Mouse (Mus musculus): ENCODE measurements around the gene Esrrb. TPM values are rescaled to one million over a fixed set of nuclear protein-coding genes. Genes with fewer than 3 reads are reported as not detected.

The Esrrb gene
- polyA plus RNA-seq, 1 experiment: 149 TPM

DNA sequence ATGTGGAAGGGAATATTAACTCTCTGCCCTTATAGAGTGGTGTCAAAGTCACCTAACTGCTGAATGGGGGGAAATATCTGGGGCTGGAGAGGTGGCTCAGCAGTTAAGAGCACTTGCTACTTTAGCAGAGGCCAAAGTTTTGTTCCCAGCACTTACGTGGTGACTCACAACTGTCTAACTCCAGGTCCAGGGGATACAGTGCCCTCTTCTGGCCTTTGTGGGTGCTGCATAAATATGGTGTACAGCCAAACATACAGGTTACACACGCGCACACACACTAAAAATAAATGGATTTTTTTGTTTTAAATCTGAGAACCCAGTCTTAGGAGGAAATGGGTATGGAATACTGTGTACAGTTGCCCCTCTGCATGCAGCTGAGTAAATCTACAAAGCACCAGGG, 24.7 kb upstream of the Esrrb start:
- no peaks in the 10 kb centered on the region for H3K9me3 ChIP-seq (replicated peaks; ENCODE audit: control insufficient read depth, insufficient read depth, low read length, poor library complexity, severe bottlenecking)
- H3K27me3 ChIP-seq (ENCODE audit: control insufficient read depth, insufficient read depth, low read length, poor library complexity, severe bottlenecking): no peaks in the 10 kb centered on the region
- H3K27ac ChIP-seq (ENCODE audit: insufficient read depth, low read length): no peak overlapping the region
- no peaks in the 10 kb centered on the region for H3K4me1 ChIP-seq (ENCODE audit: control insufficient read depth, insufficient read depth, low read length)
- no peak overlapping the region for H3K9ac ChIP-seq (ENCODE audit: low read depth, poor library complexity, severe bottlenecking)
- TF ChIP-seq POLR2A (IDR thresholded peaks at IDR 0.05; ENCODE audit: insufficient read depth, low read length) (no peak), CTCF (IDR thresholded peaks at IDR 0.05; ENCODE audit: low read depth, low read length) (peak; percentile 20)
- H3K4me3 ChIP-seq (ENCODE audit: low read depth, low read length): no peak overlapping the region
- H3K36me3 ChIP-seq (ENCODE audit: control insufficient read depth, insufficient read depth, low read length, poor library complexity, severe bottlenecking): no peaks in the 10 kb centered on the region

DNA sequence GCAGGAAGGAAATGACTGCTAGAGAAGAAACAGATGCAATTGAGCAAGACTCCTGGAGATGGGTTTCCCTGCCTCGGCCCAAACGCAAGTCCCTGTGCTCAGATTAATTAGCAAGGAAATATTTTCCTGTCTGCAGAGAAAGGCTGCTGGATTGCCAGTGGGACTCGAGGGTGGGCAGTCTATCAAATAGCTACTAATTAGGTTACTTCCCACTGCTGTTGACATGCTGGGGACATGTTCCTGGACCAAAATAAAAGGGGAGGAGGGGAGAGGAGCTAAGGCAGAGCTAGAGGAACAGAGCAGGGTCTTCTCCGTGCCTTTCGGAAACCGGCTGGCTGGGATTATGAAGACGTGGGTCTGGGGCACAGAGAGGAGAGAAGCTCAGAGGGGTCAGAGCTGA, 24.0 kb upstream of the Esrrb start:
- TF ChIP-seq CTCF (IDR thresholded peaks at IDR 0.05; ENCODE audit: low read depth, low read length) (no peak), POLR2A (IDR thresholded peaks at IDR 0.05; ENCODE audit: insufficient read depth, low read length) (no peak), EP300 (IDR thresholded peaks at IDR 0.05; ENCODE audit: insufficient read depth, low read depth, low read length) (no peak)
- no peak overlapping the region for H3K27ac ChIP-seq (ENCODE audit: insufficient read depth, low read length)

DNA sequence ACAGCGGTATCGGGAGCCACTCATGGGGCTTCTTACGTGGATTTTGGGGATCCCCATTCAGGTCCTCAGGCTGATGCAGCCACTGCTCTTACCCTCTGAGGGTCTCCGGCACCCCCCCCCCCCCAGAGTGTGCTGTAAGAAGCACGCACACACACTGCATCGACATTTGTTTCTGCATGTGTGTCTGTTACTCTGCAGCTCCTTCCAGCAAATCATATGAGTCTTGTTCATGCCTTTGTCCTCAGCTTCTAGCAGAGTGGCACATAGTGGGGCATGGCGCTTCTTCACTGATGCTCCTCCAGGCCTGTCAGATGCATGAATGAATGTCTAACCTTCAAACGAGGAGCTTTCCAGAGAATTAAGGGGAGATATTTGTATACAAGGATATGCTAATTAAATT, 11.4 kb upstream of the Esrrb start:
- no peak for TF ChIP-seq POLR2A (IDR thresholded peaks at IDR 0.05; ENCODE audit: insufficient read depth, low read length)
- no peak for TF ChIP-seq EP300 (IDR thresholded peaks at IDR 0.05; ENCODE audit: insufficient read depth, low read depth, low read length)
- no peaks in the 10 kb centered on the region for H3K9me3 ChIP-seq (replicated peaks; ENCODE audit: control insufficient read depth, insufficient read depth, low read length, poor library complexity, severe bottlenecking)

More for the DNA sequence above, 24.0 kb upstream of the Esrrb start:
- Histone ChIP-seq H3K4me3 (ENCODE audit: low read depth, low read length) (no peak overlapping the region), H3K4me1 (ENCODE audit: control insufficient read depth, insufficient read depth, low read length) (no peaks in the 10 kb centered on the region), H3K27me3 (ENCODE audit: control insufficient read depth, insufficient read depth, low read length, poor library complexity, severe bottlenecking) (no peaks in the 10 kb centered on the region), H3K36me3 (ENCODE audit: control insufficient read depth, insufficient read depth, low read length, poor library complexity, severe bottlenecking) (no peaks in the 10 kb centered on the region), H3K9ac (ENCODE audit: low read depth, poor library complexity, severe bottlenecking) (no peak overlapping the region), H3K9me3 (replicated peaks; ENCODE audit: control insufficient read depth, insufficient read depth, low read length, poor library complexity, severe bottlenecking) (no peaks in the 10 kb centered on the region)

DNA sequence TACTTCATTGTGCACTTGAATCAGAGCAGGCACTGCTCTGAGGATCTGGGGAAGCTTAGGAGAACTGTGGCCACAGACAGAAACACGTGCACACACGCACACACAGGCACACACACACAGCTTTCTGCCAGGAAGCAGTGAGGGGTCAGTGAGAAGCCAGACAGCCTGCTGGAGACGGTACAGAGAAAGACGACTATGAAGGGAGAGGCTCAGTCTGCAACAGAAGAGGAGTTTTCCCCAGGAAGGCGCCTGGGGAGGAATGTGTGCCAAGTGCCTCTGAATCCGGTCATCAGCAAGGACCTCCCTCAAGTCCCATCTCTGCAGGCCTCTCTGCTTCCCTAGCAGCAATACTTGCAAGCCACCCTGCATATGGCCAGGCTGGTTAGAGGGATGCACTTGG, 1.5 kb upstream of the Esrrb start:
- H3K36me3 ChIP-seq (ENCODE audit: control insufficient read depth, insufficient read depth, low read length, poor library complexity, severe bottlenecking): no peaks in the 10 kb centered on the region
- H3K4me3 ChIP-seq (ENCODE audit: low read depth, low read length): no peak overlapping the region
- H3K27me3 ChIP-seq (ENCODE audit: control insufficient read depth, insufficient read depth, low read length, poor library complexity, severe bottlenecking): no peaks in the 10 kb centered on the region
- H3K9ac ChIP-seq (ENCODE audit: low read depth, poor library complexity, severe bottlenecking): no peak overlapping the region
- H3K27ac ChIP-seq (ENCODE audit: insufficient read depth, low read length): no peak overlapping the region
- TF ChIP-seq EP300 (IDR thresholded peaks at IDR 0.05; ENCODE audit: insufficient read depth, low read depth, low read length) (no peak), CTCF (IDR thresholded peaks at IDR 0.05; ENCODE audit: low read depth, low read length) (no peak), POLR2A (IDR thresholded peaks at IDR 0.05; ENCODE audit: insufficient read depth, low read length) (no peak)
- no peaks in the 10 kb centered on the region for H3K9me3 ChIP-seq (replicated peaks; ENCODE audit: control insufficient read depth, insufficient read depth, low read length, poor library complexity, severe bottlenecking)
- H3K4me1 ChIP-seq (ENCODE audit: control insufficient read depth, insufficient read depth, low read length): no peaks in the 10 kb centered on the region

More for the DNA sequence above, 11.4 kb upstream of the Esrrb start:
- Histone ChIP-seq H3K27ac (ENCODE audit: insufficient read depth, low read length) (no peak overlapping the region), H3K27me3 (ENCODE audit: control insufficient read depth, insufficient read depth, low read length, poor library complexity, severe bottlenecking) (no peaks in the 10 kb centered on the region), H3K4me3 (ENCODE audit: low read depth, low read length) (no peak overlapping the region), H3K9ac (ENCODE audit: low read depth, poor library complexity, severe bottlenecking) (no peak overlapping the region), H3K4me1 (ENCODE audit: control insufficient read depth, insufficient read depth, low read length) (no peaks in the 10 kb centered on the region), H3K36me3 (ENCODE audit: control insufficient read depth, insufficient read depth, low read length, poor library complexity, severe bottlenecking) (no peaks in the 10 kb centered on the region)

DNA sequence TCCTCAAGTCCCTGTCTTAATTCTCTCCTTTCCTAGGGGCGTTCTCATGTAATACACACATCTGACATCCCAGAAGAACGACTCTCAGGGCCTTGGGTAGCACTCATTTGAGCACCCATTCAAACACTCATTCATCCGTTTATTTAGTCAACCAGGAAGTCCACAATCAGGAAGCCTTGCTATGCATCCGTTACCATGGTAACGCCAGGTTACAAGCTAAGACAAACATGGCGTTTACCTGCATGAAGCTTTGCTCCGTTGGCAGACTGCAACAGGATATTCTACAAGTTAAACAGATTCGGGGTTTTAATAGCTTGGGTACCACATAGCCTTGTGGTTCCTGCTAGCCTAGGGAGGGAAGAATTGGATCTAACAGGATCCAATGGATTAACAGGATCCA, 1.0 kb upstream of the Esrrb start:
- H3K36me3 ChIP-seq (ENCODE audit: control insufficient read depth, insufficient read depth, low read length, poor library complexity, severe bottlenecking): no peaks in the 10 kb centered on the region
- no peak overlapping the region for H3K4me3 ChIP-seq (ENCODE audit: low read depth, low read length)
- no peaks in the 10 kb centered on the region for H3K4me1 ChIP-seq (ENCODE audit: control insufficient read depth, insufficient read depth, low read length)
- H3K9ac ChIP-seq (ENCODE audit: low read depth, poor library complexity, severe bottlenecking): no peak overlapping the region
- no peaks in the 10 kb centered on the region for H3K9me3 ChIP-seq (replicated peaks; ENCODE audit: control insufficient read depth, insufficient read depth, low read length, poor library complexity, severe bottlenecking)
- no peaks in the 10 kb centered on the region for H3K27me3 ChIP-seq (ENCODE audit: control insufficient read depth, insufficient read depth, low read length, poor library complexity, severe bottlenecking)
- TF ChIP-seq POLR2A (IDR thresholded peaks at IDR 0.05; ENCODE audit: insufficient read depth, low read length): no peak
- TF ChIP-seq CTCF (IDR thresholded peaks at IDR 0.05; ENCODE audit: low read depth, low read length): no peak
- no peak for TF ChIP-seq EP300 (IDR thresholded peaks at IDR 0.05; ENCODE audit: insufficient read depth, low read depth, low read length)
- H3K27ac ChIP-seq (ENCODE audit: insufficient read depth, low read length): no peak overlapping the region

DNA sequence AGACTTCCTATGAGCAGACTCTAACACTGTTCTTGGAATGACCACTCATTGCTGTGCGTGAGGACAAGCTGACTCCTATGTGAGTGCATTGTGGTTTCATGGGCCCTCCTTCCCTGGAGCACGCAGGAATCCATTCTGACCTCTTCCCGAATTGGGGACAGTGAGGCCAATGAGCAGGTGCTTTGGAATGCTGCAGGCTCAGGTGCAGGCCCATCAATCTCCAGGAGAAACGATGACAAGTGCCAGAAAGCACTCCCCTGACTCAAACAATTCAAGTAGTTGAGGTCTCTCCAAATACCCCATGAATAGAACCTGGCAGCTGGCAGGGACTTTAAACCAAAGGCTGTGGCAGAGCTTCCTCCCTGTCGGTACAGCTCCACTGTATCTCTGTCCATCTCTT, 3.4 kb downstream of the Esrrb start:
- TF ChIP-seq CTCF (IDR thresholded peaks at IDR 0.05; ENCODE audit: low read depth, low read length) (no peak), EP300 (IDR thresholded peaks at IDR 0.05; ENCODE audit: insufficient read depth, low read depth, low read length) (no peak), POLR2A (IDR thresholded peaks at IDR 0.05; ENCODE audit: insufficient read depth, low read length) (no peak)
- H3K4me1 ChIP-seq (ENCODE audit: control insufficient read depth, insufficient read depth, low read length): peaks cover 2% of the 10 kb centered on the region
- H3K9ac ChIP-seq (ENCODE audit: low read depth, poor library complexity, severe bottlenecking): no peak overlapping the region
- H3K27me3 ChIP-seq (ENCODE audit: control insufficient read depth, insufficient read depth, low read length, poor library complexity, severe bottlenecking): no peaks in the 10 kb centered on the region
- no peak overlapping the region for H3K4me3 ChIP-seq (ENCODE audit: low read depth, low read length)
- H3K27ac ChIP-seq (ENCODE audit: insufficient read depth, low read length): no peak overlapping the region
- H3K9me3 ChIP-seq (replicated peaks; ENCODE audit: control insufficient read depth, insufficient read depth, low read length, poor library complexity, severe bottlenecking): no peaks in the 10 kb centered on the region
- no peaks in the 10 kb centered on the region for H3K36me3 ChIP-seq (ENCODE audit: control insufficient read depth, insufficient read depth, low read length, poor library complexity, severe bottlenecking)

Measured in ES-Bruce4 (cell line).